Mouse (Mus musculus) gastrocnemius, postnatal 25 days (tissue): ENCODE measurements around the gene Irf2. TPM values are rescaled to one million over a fixed set of nuclear protein-coding genes. Genes with fewer than 3 reads are reported as not detected.

ENCODE experiments used
- DNase-seq: peaks from one replicate; pipeline ENCODE4 v3.0.0; 2022
- total RNA-seq, 2 experiments: library from RNA; stranded (reverse); gene quantifications; 1 replicate in 1 of 2; 2 replicates in 1 of 2; pipeline ENCODE4 v1.2.3; 2021

Irf2 gene
- total RNA-seq, 2 experiments from 2014 or later, result 27.4 to 29.6 TPM

DNA sequence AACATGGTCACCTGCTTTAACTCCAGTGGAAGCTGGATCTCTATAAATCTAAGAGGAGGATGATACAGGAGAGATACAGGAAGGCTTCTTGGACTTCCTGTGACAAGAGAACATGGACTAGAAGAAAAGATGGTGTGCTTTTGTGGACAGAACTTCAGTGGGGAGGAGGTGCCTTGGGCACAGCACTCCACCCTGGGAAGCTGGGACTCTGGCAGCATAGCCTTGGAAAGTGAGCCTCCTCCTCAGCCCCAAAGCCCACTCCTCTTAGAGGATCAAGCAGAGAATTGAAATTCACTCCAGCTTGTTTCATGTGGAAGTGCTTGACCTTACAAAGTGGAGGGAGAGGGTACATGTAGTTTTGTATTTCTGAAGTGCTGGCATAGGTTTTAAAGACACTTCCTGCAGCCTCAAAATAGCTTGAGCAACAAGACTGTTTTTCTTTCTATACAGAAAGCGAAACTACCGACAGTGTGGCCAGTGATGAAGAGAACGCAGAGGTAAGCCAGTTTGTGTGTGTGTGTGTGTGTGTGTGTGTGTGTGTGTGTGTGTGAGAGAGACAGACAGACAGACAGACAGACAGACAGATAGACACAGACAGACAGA is 104.9 kb downstream of the Irf2 start:
- DNase-seq, result no peak

DNA sequence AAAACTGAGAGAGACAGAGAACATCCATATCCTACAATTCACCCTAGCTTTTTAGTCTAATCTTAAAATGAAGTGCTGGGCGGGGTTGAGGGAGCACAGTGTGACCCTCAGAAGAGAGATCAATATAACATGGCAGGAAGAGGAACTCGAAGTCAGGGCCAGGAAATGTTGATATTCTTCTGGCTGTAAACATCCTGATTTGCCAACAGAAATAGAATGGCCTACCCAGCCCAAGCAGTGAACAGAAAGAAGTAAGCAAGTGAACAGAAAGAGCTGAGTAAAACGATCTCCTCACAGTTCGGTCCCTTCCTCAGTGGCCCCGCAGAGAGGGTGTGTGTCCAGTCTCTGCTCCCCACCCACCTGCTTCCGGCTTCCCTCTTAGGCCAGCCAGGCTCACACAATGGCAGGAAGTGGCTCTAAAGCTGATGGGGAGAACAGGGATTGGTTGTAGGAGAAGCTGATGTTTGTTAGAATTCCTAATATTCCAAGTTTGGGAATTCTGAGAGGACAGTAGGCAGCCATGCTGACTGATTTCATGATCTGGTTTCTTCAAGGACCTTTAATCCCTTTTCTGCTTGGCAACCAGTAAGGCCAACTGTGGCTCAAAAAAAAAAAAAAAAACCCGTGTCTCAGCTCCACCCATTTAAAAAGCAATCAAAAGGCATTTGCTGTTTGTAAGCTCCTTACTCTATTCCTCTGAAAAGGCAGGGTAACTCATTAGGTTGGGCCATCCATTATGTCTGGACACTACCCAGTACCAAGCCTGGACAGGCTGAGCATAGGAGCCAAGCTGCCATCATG is 105.6 kb downstream of the Irf2 start:
- DNase-seq, result peak; percentile 41

DNA sequence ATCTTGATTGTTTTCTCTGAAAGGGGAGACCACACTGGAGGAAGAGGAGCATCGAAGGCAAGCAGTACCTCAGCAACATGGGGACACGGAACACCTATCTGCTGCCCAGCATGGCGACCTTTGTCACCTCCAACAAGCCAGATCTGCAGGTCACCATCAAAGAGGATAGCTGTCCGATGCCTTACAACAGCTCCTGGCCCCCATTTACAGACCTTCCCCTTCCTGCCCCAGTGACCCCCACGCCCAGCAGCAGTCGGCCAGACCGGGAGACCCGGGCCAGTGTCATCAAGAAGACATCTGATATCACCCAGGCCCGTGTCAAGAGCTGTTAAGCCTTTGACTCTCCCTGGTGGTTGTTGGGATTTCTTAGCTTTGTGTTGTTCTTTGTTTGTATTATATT is 106.4 kb downstream of the Irf2 start:
- no peak for DNase-seq

DNA sequence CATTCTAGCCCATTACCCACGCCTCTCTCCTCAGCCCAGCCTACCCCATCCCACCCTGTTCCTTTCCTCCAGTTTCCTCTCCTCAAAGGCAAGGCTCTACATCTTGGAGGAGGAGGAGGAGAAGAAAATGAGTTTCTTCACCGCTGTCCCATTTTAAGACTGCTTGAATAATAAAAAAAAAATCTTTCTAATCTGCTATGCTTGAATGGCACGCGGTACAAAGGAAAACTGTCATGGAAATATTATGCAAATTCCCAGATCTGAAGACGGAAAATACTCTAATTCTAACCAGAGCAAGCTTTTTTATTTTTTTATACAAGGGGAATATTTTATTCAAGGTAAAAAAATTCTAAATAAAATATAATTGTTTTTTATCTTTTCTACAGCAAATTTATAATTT is 107.4 kb downstream of the Irf2 start:
- DNase-seq, result no peak

DNA sequence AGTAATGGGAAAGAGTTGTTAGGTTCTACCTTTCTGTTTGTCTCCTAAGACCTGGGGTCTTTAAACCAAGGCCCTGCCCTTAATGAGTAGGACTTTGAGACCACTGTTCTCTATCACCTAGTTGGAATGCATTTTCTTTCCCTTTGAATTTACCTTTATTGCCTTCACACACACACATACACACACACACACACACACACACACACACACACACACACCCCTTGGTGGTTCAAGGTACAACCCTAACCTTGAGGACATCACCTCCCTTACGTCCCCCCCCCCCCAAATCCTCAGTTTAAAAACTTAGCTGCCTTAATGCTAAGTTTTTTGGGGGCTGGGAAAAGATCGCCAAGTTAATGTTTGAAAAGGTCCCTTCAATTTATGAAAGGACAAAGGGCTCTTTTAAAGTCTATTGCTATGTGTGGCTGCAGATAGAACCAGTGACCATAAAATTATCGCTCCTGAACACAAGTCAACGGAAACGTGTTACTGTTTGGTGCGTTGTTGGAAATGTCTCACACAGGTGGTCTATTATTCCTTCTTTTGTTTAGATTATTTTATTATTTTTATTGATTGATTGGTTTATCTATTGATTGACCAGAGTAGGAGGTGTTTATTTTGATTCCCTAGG is 108.6 kb downstream of the Irf2 start:
- DNase-seq, result no peak

DNA sequence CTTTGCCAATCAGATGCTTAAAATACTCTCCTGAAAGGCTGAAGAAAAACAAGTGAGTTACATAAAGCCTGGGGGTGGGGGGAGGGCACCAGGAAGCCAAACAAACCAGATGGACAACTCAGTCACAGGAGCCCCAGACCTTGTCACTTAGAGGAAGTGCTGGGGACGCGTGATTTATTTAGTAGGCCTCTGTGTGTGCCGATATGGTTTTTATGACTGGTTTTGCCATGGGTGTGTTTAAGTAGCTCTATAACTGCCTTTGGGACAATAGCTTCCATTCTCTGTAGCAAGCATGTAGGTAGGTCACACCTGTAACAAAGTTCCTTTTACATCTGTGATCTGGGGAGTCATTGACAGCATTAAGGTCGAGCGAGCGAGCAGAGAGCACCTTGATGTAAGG is 109.4 kb downstream of the Irf2 start:
- DNase-seq, result no peak

DNA sequence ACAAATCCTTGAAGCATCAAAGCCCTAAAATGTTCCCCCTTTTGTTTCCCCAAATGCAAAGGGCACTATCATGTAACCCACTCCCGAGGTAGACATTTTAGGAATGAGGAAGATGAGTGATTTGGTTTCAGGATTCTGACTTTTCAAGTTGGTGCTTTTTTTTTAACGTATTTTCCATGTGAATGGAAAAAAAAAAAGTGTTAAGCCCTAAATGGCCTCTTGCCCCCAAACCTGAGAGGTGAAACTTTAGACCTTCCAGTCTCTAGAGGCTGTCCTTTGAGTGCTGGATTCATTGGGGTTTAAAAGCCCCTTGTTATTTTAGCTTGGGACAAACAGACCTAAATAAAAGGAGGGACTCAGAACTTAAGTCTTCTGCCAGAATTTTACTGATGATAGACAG is 109.9 kb downstream of the Irf2 start:
- DNase-seq, result no peak

DNA sequence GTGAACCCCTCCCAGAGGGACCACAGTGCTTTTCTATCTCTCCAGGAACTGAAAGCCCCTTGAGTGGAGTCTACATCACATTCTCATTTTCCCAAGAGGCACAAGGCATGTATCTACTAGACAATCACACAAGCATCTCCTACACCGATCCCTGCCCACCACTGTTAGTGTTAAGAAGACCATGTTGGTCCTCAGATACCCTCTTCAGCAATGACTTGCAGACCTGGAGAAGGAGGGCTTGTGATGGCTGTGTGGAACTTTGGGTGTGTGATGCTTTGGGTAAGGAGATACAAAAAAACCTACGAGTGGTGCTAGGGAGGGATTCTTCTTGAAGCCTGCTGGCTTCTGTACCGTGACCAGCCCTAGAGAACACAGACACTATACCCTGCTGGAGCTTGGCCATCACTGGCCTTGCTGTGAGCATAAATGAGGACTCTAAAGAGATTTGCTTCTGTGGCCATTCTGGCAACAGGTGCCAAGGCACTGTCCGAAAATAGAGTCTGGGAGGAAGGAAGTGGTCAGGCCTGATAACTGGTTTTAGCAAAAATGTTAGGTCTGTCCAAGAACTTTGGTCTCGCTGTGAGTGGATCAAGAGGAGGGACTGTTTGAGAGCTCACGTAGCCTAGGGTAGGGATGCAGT is 110.8 kb downstream of the Irf2 start:
- peak; percentile 39 for DNase-seq

DNA sequence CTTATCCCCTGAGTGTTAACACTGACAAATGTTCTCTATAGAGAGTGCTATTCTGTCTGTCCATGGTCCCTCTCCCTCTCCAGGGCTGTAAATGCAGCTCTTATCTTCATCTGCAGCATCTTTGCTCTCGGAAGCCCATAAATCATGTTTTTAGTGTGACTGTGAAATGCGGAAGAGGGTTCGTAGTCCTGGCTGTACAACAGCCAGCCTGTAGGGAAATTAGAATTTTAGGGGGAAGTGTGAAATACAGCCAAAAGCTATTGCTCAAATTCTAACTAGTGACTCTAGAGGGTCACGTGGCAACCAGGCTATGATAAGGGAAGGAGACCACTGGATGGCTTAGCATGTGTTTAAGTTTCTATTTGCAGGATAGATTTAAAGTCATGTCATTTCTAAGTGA is 112.0 kb downstream of the Irf2 start:
- no peak for DNase-seq

DNA sequence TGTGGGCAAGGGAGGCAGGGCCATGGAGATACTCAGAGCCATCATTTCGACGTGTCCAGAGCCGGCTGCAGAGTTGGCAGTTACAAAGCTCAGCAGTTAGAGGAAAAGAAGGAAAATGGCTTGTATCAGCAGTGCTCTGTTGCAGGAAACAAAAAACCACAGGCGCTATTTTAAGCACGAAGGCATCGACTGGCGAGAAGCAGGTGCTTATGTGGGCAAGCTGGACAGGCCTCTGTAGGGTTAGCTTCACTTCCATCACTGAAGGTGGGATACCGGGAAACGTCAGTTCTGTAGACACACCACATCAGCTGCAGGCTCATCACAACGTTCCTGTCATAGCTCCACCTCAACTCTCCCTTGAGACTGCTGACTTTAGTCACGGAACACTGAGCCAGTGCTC is 112.8 kb downstream of the Irf2 start:
- peak; percentile 31 for DNase-seq

DNA sequence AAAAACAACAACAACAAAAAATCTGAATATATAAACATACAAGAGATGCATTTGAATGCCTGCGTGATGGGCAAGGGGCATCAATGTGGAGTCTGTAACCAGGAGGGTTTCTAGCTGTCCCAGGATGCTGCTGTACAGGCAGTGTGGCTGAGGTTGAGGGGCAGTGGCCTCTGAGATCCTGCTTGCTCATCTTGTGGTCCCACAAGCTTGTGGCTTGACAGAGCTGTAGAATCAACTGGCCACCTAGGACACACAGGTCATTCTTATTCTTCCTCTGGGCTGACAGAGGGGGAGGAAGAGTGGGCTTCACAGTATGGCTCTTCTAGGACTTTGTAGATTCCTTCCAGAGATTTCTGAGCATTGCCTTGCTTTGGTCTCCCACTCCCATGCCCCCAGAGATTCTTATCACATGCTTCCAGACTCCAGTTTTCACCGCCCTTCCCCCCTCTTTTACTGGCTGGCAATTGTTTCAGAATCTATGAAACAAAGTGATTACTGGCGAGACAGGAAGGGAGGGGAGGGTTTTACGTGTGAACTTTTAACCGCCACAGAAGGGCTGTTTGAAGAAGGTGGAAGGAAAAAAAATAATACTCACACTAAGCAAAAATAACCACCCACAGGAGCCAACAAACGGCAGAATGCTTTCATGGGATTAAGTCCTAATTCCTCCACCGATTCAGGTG is 119.8 kb downstream of the Irf2 start:
- no peak for DNase-seq

DNA sequence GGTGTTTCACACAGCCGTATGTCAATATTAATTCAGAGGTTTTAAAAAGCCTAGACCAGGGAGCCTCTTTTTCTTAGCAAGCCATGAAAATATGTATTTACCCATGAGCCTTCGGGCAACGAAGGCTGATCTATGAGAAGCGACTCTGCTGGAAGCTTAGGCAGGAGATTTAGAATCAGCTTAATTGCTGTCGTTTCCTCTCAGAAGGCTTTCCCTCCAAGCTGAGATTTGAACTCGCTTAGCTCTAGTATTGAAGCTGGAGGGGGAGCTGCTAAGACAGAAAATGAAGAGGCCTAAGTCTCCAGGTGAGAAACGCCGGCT is 120.3 kb downstream of the Irf2 start:
- no peak for DNase-seq

DNA sequence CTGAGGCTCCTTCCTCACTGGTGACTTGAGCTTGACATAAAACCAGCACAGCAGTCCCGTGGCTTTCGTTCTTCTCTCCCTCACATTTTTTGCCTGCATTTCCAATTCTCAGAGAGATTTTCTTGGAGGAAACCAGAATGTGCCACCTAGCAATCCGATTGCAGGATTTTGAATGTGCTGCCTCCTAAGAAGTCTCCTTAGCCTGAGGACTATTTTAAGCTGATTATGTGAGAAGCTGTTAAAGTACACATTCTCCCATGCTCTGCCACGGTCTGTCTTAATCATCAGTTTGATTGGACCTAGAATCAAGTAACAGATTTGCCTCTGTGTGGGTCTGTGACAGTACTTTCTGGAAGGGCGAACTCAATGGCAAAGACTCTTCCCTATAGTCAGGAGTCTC is 123.0 kb downstream of the Irf2 start:
- DNase-seq, result no peak

DNA sequence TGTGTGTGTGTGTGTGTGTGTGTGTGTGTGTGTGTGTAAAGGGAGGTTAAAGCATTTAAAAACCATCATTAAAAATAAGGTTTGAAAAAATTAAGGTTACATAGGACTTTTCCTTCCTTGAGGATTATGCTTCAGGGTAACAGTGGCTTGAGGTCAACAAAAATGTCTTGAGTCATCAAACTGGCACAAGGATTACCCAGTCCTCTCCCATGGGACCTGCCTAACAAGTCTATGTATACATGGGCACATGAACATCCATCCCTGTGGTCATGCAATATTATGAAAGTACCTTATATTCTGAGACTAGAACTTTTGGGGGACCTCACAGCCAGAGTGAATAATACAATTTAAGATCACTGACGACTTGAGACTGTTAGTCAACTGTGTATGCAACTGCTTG is 125.9 kb downstream of the Irf2 start:
- DNase-seq, result no peak

DNA sequence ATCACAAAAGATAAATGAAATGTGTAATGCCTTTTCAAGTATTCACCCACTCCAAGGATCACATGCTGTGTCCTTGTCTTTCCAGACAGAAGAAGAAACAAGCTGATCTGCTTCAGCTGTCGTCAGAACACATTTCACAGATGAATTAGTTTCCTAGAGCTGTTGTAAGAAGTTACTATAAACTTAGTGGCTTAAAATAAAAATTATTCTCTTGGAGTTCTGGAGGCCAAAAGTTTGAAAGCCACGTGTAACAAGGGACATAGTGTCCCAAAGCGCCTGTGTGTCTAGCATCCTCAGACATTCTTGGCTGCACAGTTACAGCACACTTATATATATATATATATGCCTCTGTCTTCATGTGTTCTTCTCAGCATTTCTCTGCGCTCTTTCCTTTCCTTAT is 127.9 kb downstream of the Irf2 start:
- no peak for DNase-seq

DNA sequence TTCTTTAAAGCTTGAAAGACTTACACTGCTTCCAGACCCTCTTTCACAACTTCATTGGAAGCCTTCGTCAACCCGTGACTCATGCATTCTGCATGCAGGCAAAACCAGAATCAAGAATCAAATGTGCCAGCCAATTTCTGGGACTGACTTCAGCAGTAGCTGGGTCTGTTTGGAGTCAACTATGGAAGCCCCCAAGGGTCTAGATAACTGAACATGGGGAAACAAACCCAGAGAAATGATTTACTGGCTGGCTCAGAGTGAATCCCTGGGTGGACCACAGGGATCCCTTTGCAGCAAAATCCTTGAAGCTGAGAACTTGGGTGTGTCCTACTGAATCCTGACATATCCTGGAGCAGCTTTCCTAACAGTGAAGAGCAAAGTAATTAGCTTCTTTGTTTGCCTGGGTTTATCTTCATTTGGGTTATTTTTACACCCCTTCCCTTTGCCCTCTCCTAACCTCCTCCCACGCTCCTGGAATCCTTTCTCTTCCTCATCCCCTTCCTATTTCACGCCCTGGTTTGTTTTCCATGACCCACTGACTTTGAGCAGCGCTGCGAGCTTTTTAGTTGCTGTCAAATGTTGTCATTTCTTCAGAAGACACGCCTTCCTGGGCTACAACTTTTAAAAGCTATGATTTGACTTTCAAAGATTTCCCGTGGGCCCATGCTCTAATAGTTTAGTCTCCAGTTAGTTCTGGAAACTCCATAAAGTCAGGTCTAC is 129.0 kb downstream of the Irf2 start:
- DNase-seq, result peak; percentile 74

DNA sequence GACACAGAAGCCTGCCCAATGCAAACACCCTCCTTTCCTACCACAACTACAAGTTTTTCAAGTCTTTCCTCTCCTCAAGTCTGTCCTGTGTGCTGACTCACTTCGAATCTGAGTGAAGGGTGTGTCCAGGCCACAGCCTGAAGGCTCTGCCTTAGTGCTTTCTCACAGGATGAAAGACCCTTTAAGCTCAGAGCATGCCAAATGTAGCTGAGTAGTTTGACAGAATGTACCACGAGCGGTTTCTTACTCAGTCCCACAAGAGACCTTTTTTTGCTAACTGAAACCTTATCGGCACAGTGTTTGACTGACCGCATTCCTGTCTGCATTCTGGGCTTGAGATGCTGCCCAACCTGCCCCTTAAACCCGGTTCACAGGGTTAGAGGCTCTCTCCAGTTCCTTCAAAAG is 130.0 kb downstream of the Irf2 start:
- DNase-seq, result no peak

DNA sequence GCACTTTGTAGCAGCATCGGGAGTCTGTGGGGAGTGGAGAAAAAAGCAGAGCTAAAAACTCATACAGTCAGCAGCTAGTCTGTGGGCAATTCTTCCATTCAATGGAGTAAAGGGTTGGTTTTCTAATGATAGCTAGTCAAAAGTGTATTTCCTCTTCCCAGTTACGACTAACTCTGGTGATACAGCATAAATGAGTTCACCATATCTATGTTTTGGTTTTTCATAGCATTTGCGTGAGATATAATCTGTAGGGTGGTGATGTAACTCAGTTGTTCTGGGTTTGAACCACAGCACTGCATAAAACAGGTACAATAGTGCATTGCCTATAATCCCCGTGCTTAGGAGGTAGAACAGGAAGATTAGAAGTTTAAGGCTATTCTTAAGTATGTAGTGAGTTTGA is 131.6 kb downstream of the Irf2 start:
- no peak for DNase-seq

DNA sequence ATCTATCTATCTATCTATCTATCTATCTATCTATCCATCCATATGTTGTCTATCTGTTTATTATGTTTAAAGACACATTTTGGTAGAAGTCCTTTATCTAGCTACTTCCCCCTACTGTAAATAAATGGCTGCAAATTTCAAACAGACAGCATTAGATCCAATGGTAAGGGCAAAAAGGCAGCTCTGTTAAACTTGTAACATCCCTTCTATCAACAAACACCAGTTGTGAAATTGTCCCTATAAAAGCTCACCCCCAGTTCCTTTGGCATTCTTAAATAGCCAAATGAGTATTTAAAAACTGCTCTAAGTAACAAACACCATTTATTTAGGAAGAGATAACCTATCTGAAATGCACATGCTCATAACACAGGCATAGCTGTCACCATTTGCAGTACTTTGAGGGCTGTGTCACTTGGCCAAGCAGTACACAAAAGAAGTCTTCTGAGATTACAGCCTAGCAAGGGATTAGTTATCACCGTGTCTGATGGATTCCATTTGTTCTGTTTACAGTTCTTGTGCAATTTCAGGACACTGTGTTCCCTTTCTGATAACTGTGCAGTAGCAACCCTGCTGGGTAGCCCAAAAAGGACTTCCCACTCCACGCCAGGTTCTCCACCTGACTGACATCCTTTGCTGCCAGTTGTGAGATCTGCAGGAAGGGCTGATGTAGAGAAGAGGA is 136.2 kb downstream of the Irf2 start:
- peak; percentile 22 for DNase-seq

DNA sequence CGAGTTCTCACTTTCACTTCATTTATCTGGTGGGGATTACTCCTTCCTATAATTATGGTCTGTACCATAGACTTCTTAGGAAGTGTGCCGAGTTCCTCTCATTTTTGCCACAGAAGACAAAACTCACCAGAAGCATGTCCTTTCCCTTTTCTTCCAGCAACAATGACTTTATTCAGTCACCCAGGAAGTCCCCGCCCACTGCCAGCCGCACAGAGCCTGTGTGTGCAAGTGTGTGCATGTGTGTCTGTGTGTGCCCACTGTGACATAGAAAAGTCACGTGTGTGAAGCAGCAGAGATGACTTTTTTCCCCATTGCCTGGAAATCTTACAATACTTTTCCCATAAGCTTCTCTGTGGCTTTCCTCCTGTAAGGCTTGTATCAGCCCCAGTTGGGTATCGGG is 141.8 kb downstream of the Irf2 start:
- peak; percentile 5 for DNase-seq

DNA sequence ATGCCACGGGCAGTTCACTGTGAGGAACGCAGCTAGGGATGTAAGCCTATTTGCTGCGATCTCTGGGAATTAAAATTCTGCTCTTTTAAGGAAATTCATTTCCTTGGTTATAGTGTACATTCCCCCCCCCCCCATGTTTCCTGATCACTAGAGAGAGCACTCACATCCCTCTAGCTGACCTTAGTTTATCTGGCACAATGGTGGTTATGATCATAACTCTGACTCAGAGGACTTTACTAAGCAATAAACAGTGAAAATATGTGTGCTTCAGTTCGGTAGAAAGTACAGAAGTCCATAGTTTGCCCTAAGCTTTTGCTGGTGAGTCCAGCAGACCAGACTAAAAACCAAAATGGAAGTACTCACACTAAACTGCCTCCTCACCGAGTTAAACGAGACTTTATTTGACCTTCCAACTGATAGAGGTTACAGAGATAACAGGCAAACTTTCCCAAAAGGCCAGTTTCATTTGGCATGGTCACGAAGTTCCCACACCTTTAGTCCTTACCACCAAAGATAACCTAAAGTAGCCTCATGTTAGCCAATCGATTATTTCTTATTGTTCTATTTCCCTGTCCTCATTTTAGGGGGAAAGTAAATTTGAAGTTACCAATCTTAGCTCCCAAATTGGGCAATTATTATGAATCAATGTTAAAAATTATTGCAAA is 142.4 kb downstream of the Irf2 start:
- no peak for DNase-seq
